Mouse (Mus musculus) bone marrow, adult 2 months (tissue): ENCODE measurements around the gene Atp9a. TPM values are rescaled to one million over a fixed set of nuclear protein-coding genes. Genes with fewer than 3 reads are reported as not detected.

Experiments used
- H3K27ac ChIP-seq: fragments of 200-500 bp; 2 replicates; pipeline ENCODE4 v1.5.1; 2012; ENCODE audit warnings: low read depth, mild to moderate bottlenecking, control low read depth, inconsistent platforms, low read length; ENCODE audit not compliant: control insufficient read depth, poor library complexity, insufficient read depth
- H3K4me1 ChIP-seq: fragments of 200-500 bp; 2 replicates; pipeline ENCODE4 v1.6.1; 2011; ENCODE audit warnings: low read length; ENCODE audit not compliant: control insufficient read depth, insufficient read depth
- H3K4me3 ChIP-seq: fragments of 200-500 bp; replicated peaks from 2 replicates; pipeline ENCODE3; 2011; ENCODE audit warnings: mild to moderate bottlenecking, low read depth, low read length, control low read depth; ENCODE audit not compliant: control insufficient read depth
- CTCF ChIP-seq: fragments of 200-500 bp; IDR thresholded peaks from 2 replicates; pipeline ENCODE4 v1.5.1; 2011; ENCODE audit warnings: low read length, control low read depth; ENCODE audit not compliant: control insufficient read depth, insufficient read depth
- POLR2A ChIP-seq: fragments of 200-500 bp; IDR thresholded peaks from 2 replicates; pipeline ENCODE4 v1.6.1; 2011; ENCODE audit warnings: low read depth, mild to moderate bottlenecking, control low read depth, low read length, borderline replicate concordance; ENCODE audit not compliant: control insufficient read depth
- WGBS: fragments of 180-500 bp; shearing (Covaris S2); methylation state at CpG from one replicate; pipeline ENCODE4 v1.1.7; 2018; 5-methylcytosine and 5-hydroxymethylcytosine counted together
- polyA plus RNA-seq: library from polyadenylated mRNA; stranded (reverse); fragments of >200 nt; gene quantifications from 2 replicates; pipeline ENCODE4 v1.2.4, GENCODE M21; 2011; ENCODE audit warnings: low replicate concordance; ENCODE audit not compliant: missing spikeins, insufficient read depth, insufficient read length

Atp9a gene
- polyA plus RNA-seq, 1 experiment = 2.6 TPM

GRCm38 (mm10) chr2:168588591-168589367 is 153.4 kb downstream of the Atp9a start:
- WGBS = 13% methylated on average over 11 of the region's 11 CpGs
- H3K4me3 ChIP-seq = no peak overlapping the region
- H3K27ac ChIP-seq = no peak overlapping the region
- H3K4me1 ChIP-seq = peaks cover 2% of the 10 kb centered on the region; the same call in 1 of the 2 replicates
- TF ChIP-seq POLR2A (no peak), CTCF (no peak)

- H3K4me1 ChIP-seq = peaks cover 2% of the 10 kb centered on the region; the same call in 1 of the 2 replicates
- WGBS = 71% methylated on average over 8 of the region's 8 CpGs
- no peak overlapping the region for H3K27ac ChIP-seq
- TF ChIP-seq POLR2A (no peak), CTCF (no peak)
- H3K4me3 ChIP-seq = no peak overlapping the region
Measured at GRCm38 (mm10) chr2:168587159-168587558, 155.1 kb downstream of the Atp9a start.

GRCm38 (mm10) chr2:168586512-168586911 is 155.7 kb downstream of the Atp9a start:
- no peak for TF ChIP-seq CTCF
- TF ChIP-seq POLR2A = no peak
- H3K4me1 ChIP-seq = peaks cover 2% of the 10 kb centered on the region; the same call in 1 of the 2 replicates
- no peak overlapping the region for H3K27ac ChIP-seq
- no peak overlapping the region for H3K4me3 ChIP-seq
- 87% methylated on average over 12 of the region's 12 CpGs for WGBS

GRCm38 (mm10) chr2:168584857-168585256 is 157.4 kb downstream of the Atp9a start:
- H3K4me1 ChIP-seq = peaks cover 3% of the 10 kb centered on the region
- WGBS = 47% methylated on average over 6 of the region's 6 CpGs

More at GRCm38 (mm10) chr2:168584857-168585256, 157.4 kb downstream of the Atp9a start:
- TF ChIP-seq CTCF = no peak
- Histone ChIP-seq H3K4me3 (no peak overlapping the region), H3K27ac (no peak overlapping the region)

Other genes with a start within 250 kb of the Atp9a start
- 1.5 and 1.6 TPM in 2 replicates for gene Nfatc2, start 140.8 kb downstream of the Atp9a start, polyA plus RNA-seq
- gene Sall4, start 25.5 kb upstream of the Atp9a start, polyA plus RNA-seq = 12.7 TPM in 1 of 2 replicates, not detected in the other
- gene Zfp64, start 213.2 kb upstream of the Atp9a start, polyA plus RNA-seq = 2.9 and 10.7 TPM in 2 replicates